Mouse (Mus musculus) megakaryocyte, embryonic 14.5 days (primary cell): ENCODE results near the gene Mtln.

Experiments
- FLI1 ChIP-seq: IDR thresholded peaks from 2 replicates; pipeline ENCODE4 v1.6.1; 2012; ENCODE audit warnings: low read length, inconsistent platforms, mixed read lengths
- GATA1 ChIP-seq: IDR thresholded peaks from 3 replicates; pipeline ENCODE4 v1.6.1; 2012; ENCODE audit warnings: mixed read lengths, low read length, inconsistent platforms, borderline replicate concordance

DNA sequence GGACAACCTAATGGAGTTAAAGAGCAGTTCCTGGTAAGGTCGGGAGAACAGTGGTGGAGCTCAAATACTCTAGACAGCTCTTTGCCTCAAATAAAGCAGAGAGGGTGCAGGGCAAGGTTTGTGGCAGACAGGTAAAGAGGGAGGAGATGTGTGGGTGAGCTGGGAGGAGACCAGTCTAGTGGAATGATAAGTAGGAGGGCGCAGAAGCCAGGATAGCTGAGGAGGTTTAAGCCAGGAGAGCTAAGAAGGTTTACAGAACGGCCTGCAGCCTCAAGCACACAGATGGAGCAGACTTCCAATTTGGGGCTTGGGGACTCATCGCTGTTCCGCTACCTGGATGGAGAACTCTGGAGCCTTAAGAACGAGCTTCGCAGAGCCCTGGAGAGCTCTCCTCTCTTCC, 46.3 kb upstream of the Mtln start, which contains the start of gene Acoxl:
- TF ChIP-seq FLI1 = no peak
- no peak for TF ChIP-seq GATA1
